Mouse (Mus musculus): ENCODE measurements at regions not wholly inside any gene's neighbourhood (a gene's known extent, or its start where the extent isn't known, plus 50 kb on each side); places are given as distances from the start of the nearest gene placed in this dataset.

DNA sequence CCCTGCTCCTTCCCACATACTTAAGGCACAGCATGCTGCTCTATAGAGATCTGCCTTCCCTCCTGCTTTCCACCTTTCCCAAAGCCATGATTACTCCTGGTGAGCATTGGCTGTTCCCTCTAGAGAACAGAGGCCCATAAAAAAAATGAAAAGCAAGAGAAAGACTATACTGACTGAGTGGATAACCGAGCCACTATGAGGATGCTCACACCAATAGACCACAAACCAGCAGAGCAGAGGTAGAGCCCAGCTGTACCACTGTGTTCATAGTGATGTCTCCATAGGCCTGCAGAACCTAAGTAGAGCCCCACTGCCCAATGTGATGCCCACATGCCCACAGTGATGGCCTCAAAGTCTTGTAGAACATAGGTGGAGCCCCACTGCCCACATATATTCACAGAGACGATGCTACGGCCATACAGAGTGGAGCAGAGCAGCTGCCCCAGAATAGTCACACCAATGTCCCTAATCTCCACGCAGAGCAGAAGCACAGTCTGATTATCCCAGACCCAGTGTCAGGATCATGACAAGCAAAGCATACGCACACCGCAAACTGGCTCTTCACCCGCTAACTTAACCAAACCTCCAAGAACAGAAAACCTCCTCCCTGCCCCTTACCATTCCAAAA is 174.8 kb upstream of the Nr4a3 start:
- DNase-seq (ENCODE audit: low read depth, low spot score), result no peak

DNA sequence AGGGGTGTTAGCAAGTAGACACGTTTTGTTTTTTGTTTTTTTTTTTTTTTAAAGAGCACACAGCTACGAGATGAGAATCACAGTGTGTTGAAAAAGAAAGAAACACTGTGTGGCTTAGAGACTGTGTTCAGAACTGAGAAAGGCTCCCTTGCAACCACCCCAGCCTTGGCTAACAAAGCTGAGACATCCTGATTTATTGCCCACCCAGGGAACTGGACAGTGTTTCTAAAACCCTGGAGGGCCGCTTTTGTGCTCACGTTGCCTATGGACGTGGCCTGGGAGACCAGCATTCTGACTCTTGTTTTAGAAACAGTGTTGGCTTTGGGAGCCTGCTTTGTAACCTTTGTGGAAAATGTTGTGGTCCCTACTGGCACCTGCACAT is 174.3 kb upstream of the Nr4a3 start:
- no peak for DNase-seq (ENCODE audit: low read depth, low spot score)

DNA sequence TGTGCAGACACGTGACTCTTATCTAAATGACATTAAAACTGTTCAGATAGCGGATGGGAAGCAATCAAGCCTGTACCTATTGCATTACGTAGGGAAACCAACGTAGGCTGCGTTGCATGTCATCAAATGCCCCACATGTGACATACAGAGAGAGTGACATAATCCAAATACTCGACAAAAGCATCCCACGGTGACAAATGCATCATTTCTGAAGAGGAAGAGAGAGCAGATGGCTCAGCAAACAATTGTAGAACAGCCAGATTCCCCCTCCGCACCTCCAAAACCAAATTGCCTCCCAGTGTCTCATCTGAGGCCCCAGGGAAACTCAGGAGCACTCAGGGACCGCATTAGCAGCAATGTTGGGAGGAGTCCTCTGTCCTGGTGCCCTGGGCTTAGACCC is 163.4 kb upstream of the Nr4a3 start:
- DNase-seq (ENCODE audit: low read depth, low spot score), result no peak

DNA sequence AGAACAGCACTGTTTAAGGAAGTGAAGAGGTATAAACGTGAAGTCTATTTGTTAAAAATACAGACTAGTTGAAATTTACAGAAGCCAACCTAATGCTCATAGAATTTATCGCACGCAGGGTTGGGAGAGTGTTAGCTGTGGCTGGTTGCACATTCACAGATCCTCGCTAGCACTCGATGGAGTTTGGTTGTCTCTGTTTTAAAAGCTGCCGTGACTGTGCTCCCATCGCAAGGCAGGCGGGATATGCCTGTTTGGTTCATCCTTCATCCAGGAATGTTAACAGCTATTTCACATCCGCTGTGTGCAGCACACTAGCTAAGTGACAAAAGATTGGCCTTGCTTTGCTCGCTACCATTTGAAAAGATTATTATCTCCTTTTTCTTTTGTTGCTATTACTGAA is 162.9 kb upstream of the Nr4a3 start:
- DNase-seq (ENCODE audit: low read depth, low spot score), result no peak

DNA sequence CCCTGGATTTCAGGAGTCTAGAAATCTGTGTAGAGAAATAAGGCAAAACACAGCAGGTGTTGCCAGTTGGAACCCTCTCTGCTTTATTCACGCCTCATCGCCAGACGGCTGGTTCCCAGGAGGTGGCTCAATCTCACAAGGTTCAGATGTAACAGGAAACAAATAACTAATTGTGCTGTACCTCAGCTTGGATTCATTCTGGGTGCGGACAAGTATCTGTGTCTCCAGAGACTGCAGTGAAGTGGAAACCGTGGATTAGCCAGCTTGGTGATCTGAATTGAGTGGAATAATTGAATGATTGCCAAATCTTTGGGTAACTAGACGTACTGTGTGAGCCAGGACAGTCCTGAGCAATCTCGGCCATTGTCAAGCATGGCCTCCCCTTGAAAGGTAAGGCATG is 145.4 kb upstream of the Nr4a3 start:
- DNase-seq (ENCODE audit: low read depth, low spot score), result no peak

DNA sequence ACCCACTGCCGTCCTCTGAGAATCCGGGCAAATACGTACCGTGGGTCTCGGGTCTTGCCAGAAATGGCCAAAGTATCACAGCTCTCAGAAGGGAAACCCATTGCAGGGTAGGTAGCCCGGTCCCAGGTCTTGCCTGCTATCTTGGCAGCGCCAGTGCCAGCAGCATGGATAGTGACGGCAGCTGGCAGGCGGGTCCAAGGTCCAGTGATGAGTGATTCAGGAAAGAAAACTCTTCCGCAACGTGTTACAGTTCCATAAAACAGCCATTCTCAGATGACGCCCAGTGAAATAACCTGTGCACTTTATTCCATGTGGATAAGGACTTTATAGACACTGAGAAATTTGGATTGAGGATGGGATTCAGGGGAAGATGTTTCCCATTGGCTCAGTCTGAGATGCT is 142.2 kb upstream of the Nr4a3 start:
- no peak for DNase-seq (ENCODE audit: low read depth, low spot score)

DNA sequence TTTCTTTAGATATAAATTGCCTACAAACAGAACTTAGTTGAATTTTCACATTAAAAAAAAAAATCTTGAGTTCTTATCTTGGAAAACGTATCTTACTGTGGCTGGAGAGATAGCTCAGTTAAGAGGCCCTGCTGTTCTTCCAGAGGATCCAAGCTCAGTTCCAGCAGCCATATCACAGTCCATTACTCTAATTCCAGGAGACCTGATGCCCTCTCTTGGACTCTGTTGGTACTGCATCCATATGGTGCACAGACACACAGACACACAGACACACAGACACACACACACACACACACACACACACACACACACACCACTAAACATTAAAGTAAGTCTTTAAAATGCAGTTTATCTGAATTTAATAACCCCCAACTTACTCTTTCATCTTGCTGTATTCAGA is 132.7 kb upstream of the Nr4a3 start:
- DNase-seq (ENCODE audit: low read depth, low spot score), result no peak

DNA sequence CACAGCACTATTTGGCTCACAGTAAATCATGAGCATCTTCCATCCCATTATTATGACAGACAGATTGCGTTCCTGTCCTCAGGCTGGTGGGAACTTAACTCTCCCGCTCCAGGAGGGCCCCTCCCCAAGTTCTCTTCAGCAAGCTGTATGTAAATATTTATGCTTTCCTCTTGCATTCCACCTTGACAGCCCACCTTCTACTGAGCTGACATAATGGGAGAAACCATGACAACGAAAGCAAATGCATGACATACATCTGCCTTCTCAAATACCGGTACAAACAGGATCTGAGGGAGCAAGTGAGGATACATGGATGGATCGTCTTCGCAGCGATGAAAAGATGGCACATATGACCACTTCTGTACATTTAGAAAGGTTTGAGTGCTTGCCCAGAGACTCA is 125.4 kb upstream of the Nr4a3 start:
- DNase-seq (ENCODE audit: low read depth, low spot score), result no peak

GRCm38 (mm10) chr4:47931464-47931863 is 113.5 kb upstream of the Nr4a3 start:
- no peak for DNase-seq (ENCODE audit: low read depth, low spot score)

DNA sequence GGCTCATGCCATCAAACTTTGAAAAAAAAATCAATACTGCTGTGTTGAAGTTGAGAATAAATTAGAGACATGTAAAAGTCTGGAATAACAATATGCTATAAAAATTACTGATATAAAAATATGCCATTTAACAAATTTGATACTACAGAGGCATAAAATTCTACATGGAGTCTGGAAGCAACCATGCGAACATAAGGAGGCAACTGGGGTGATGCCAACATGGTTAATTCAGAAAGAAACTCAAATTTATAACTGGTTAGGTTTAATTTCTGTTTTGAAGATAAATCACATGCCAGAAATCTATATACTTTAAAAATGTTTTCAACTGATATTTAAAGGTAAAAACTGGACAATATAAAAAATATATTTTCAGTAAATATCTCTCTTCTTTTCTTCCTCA is 111.4 kb upstream of the Nr4a3 start:
- no peak for DNase-seq (ENCODE audit: low read depth, low spot score)

GRCm38 (mm10) chr4:47935547-47935946 is 109.4 kb upstream of the Nr4a3 start:
- DNase-seq (ENCODE audit: low read depth, low spot score), result no peak

DNA sequence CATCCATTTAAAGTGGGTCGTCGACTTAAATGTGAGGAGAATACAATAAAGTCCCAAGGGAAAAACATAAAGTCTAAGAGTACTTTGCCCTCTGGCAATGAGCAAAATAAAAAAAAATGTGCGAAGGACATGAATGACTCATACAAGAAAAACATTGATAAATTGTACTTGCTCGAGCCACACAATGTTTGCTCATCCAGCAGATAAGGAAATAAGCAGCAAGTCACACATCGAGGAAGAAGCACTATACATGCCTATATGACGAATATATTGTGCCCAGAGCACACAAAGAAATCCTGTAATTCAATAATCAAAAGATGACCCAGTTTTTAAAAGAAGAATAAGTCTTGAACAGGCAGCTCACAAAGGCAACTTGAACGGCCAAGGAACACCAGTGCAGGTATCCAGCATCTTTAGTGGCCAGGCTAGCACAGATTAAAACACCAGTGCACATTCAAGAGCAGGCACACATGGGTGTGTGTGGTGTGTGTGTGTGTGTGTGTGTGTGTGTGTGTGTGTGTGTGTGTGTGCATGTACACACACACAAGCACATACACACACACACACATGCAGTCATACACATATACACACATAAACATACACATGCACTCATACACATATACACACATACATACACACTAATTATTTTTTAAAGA is 108.4 kb upstream of the Nr4a3 start:
- DNase-seq (ENCODE audit: low read depth, low spot score), result no peak

- DNase-seq (ENCODE audit: low read depth, low spot score), result no peak
Observed at GRCm38 (mm10) chr4:47947869-47948573, 96.9 kb upstream of the Nr4a3 start.

DNA sequence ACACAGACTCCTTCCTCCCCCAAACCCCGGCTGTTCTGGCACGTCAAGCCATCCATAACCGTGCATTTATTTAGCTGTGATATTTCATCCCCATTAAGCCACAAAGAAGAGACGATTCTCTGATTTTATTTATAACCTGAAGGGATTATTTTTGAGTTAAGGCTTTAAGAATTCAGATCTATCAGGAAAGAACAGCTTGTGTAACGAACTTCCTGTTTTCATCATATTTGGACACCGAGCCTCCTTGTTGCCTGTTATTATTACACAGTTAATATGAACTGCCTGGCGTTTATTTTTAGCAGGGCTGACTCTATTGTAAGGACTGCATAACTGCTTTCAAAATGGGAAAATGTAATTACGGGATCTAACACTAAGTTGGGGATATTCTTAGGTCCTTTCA is 96.2 kb upstream of the Nr4a3 start:
- no peak for DNase-seq (ENCODE audit: low read depth, low spot score)

GRCm38 (mm10) chr4:47954576-47955305 is 90.2 kb upstream of the Nr4a3 start:
- no peak for DNase-seq (ENCODE audit: low read depth, low spot score)

- no peak for DNase-seq (ENCODE audit: low read depth, low spot score)
Observed at GRCm38 (mm10) chr4:47964630-47965029, 80.3 kb upstream of the Nr4a3 start.

DNA sequence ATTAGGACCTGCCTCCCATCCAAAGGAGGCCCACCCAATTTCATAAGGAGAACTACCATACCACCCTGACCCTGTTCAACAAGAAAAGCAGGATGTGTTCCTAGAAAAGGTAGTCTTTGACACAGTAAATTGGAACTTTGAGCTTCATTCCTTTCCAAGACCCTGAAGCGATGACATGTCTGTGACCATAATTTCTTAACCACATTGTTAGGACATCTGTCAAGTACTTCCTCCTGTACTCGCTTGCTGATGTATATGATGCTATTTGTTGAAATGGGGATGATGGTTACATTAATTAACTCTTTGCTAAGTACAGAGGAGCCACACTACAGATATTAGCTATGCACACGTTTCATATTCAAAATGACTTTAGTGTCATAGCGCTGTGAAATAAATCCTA is 73.1 kb upstream of the Nr4a3 start:
- no peak for DNase-seq (ENCODE audit: low read depth, low spot score)

GRCm38 (mm10) chr4:47979579-47980313 is 65.2 kb upstream of the Nr4a3 start:
- DNase-seq (ENCODE audit: low read depth, low spot score), result no peak

Data from brain, embryonic 18.5 days (tissue).